Mouse (Mus musculus) heart, postnatal 4 days (tissue): Measurements from ENCODE around the gene Iqce. TPM values are rescaled to one million over a fixed set of nuclear protein-coding genes. Genes with fewer than 3 reads are reported as not detected.
A peak's percentile ranks its signal among the peaks of the same experiment; 100 is the strongest.

ENCODE experiments used
- DNase-seq: peaks from one replicate; pipeline ENCODE4 v3.0.0; 2021
- total RNA-seq, 2 experiments: library from RNA; stranded (reverse); gene quantifications; 2 replicates each; pipeline ENCODE4 v1.2.3; 2021

Gene Iqce
- total RNA-seq, 2 experiments from 2014 or later, result 11.3 to 12.8 TPM

- peak; percentile 100 for DNase-seq
Observed at GRCm38 (mm10) chr5:140704378-140705251, 2.4 kb upstream of the Iqce start, which contains the start of gene Brat1. TSS of gene Brat1 (plus strand) at chr5:140705011.

- no peak for DNase-seq
Observed at GRCm38 (mm10) chr5:140703480-140704377, 1.6 kb upstream of the Iqce start.

GRCm38 (mm10) chr5:140702618-140703175 is 519 bp upstream of the Iqce start:
- DNase-seq, result no peak

- peak; percentile 46 for DNase-seq
Observed at GRCm38 (mm10) chr5:140701661-140702060, 517 bp downstream of the Iqce start.

- no peak for DNase-seq
Observed at GRCm38 (mm10) chr5:140699776-140700175, 2.4 kb downstream of the Iqce start.

- no peak for DNase-seq
Observed at GRCm38 (mm10) chr5:140695987-140696386, 6.2 kb downstream of the Iqce start.

GRCm38 (mm10) chr5:140688434-140688833 is 13.7 kb downstream of the Iqce start:
- DNase-seq, result no peak

GRCm38 (mm10) chr5:140684343-140685148 is 17.6 kb downstream of the Iqce start:
- DNase-seq, result peak; percentile 53

GRCm38 (mm10) chr5:140682113-140682512 is 20.1 kb downstream of the Iqce start:
- no peak for DNase-seq

GRCm38 (mm10) chr5:140680950-140681349 is 21.2 kb downstream of the Iqce start:
- no peak for DNase-seq

GRCm38 (mm10) chr5:140680051-140680450 is 22.1 kb downstream of the Iqce start:
- DNase-seq, result no peak

GRCm38 (mm10) chr5:140677137-140677536 is 25.0 kb downstream of the Iqce start:
- DNase-seq, result no peak

- no peak for DNase-seq
Observed at GRCm38 (mm10) chr5:140675640-140676039, 26.5 kb downstream of the Iqce start.

GRCm38 (mm10) chr5:140675079-140675478 is 27.1 kb downstream of the Iqce start:
- DNase-seq, result no peak

- DNase-seq, result no peak
Observed at GRCm38 (mm10) chr5:140674036-140674435, 28.1 kb downstream of the Iqce start.

GRCm38 (mm10) chr5:140672603-140673002 is 29.6 kb downstream of the Iqce start:
- DNase-seq, result peak; percentile 38

GRCm38 (mm10) chr5:140672115-140672514 is 30.1 kb downstream of the Iqce start:
- DNase-seq, result no peak

GRCm38 (mm10) chr5:140663621-140664180 is 38.5 kb downstream of the Iqce start:
- DNase-seq, result peak; percentile 87

- DNase-seq, result no peak
Observed at GRCm38 (mm10) chr5:140662741-140663592, 39.2 kb downstream of the Iqce start.

GRCm38 (mm10) chr5:140661875-140662643 is 40.1 kb downstream of the Iqce start:
- no peak for DNase-seq
